Mouse (Mus musculus) heart, adult 2 months (tissue): Measurements from ENCODE around the gene Dhx30. TPM values are rescaled to one million over a fixed set of nuclear protein-coding genes. Genes with fewer than 3 reads are reported as not detected.
A peak's percentile ranks its signal among the peaks of the same experiment; 100 is the strongest.

ENCODE experiments used
- DNase-seq, 2 experiments: peaks; one replicate each; pipeline ENCODE4 v3.0.0; 2021
- H3K27ac ChIP-seq: fragments of 200-600 bp; 2 replicates; pipeline ENCODE4 v1.8.1; 2022
- H3K27me3 ChIP-seq: fragments of 200-500 bp; 2 replicates; pipeline ENCODE4 v1.6.1; 2012; ENCODE audit warnings: mild to moderate bottlenecking, low read length, inconsistent platforms, mixed read lengths; ENCODE audit not compliant: control insufficient read depth, insufficient read depth
- H3K36me3 ChIP-seq: fragments of 200-500 bp; 2 replicates; pipeline ENCODE4 v1.6.1; 2012; ENCODE audit warnings: low read length, inconsistent platforms; ENCODE audit not compliant: control insufficient read depth, insufficient read depth
- H3K4me1 ChIP-seq: fragments of 200-500 bp; 2 replicates; pipeline ENCODE4 v1.6.1; 2011; ENCODE audit warnings: low read length; ENCODE audit not compliant: control insufficient read depth, insufficient read depth
- H3K4me3 ChIP-seq: fragments of 200-600 bp; 2 replicates; pipeline ENCODE4 v1.8.1; 2022
- H3K79me2 ChIP-seq: fragments of 200-500 bp; replicated peaks from 2 replicates; pipeline ENCODE4 v1.6.1; 2012; ENCODE audit warnings: mild to moderate bottlenecking, inconsistent platforms, low read length, moderate library complexity, mixed read lengths; ENCODE audit not compliant: control insufficient read depth, insufficient read depth
- H3K9ac ChIP-seq: fragments of 200-500 bp; 2 replicates; pipeline ENCODE4 v1.6.1; 2012; ENCODE audit warnings: low read depth, mild to moderate bottlenecking, control low read depth, inconsistent platforms, low read length, mixed read lengths
- CTCF ChIP-seq: fragments of 200-600 bp; IDR thresholded peaks from 2 replicates; pipeline ENCODE4 v1.8.1; 2022; ENCODE audit warnings: antibody characterized with exemption, mild to moderate bottlenecking, moderate library complexity
- EP300 ChIP-seq: fragments of 200-500 bp; IDR thresholded peaks from 2 replicates; pipeline ENCODE4 v1.6.1; 2011; ENCODE audit warnings: low read depth, low read length, control low read depth; ENCODE audit not compliant: insufficient read depth
- POLR2A ChIP-seq: fragments of 200-500 bp; IDR thresholded peaks from 2 replicates; pipeline ENCODE4 v1.6.1; 2011; ENCODE audit warnings: mild to moderate bottlenecking, low read depth, low read length, control low read depth; ENCODE audit not compliant: insufficient read depth
- WGBS: fragments of 180-500 bp; shearing (Covaris S2); methylation state at CpG from one replicate; pipeline ENCODE4 v1.1.7; 2018; 5-methylcytosine and 5-hydroxymethylcytosine counted together
- intact Hi-C: fragments of 180-260 bp; cut with DNase I; formaldehyde crosslinking; loops from one replicate; pipeline ENCODE4 v1.15.1; 2025
- polyA plus RNA-seq: library from polyadenylated mRNA; depleted of rRNA; stranded (reverse); fragments of >200 nt; gene quantifications from 2 replicates; pipeline ENCODE4 v1.2.3, GENCODE M21; 2012
- total RNA-seq, 2 experiments: library from RNA; stranded (reverse); gene quantifications; 2 replicates each; pipeline ENCODE4 v1.2.3; 2021

Gene Dhx30
- total and polyA plus RNA-seq, 3 experiments: 56.7 to 68.6 (median 64.8) TPM

DNA sequence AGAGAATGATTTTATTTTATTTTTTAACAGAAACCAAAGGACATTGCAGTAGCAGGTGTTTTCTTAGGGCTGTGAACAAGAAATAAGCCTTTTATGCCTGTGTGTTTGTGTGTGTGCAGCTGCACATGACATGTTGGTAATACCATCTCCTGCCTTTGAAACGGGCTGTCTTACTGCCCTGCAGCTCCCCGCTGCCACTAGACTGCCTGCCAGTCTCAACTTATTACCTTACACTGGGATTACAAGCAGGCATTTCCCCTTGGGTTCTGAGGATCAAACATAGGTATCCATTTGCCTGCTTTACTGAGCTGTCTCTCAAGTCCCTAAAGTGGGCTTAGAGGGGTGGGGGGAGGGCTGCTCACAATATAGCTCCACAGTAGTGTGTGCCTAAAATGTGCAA lies 56.9 kb downstream of the Dhx30 start:
- no peak overlapping the region for H3K4me3 ChIP-seq
- DNase-seq: no peak
- no peak overlapping the region for H3K9ac ChIP-seq
- H3K36me3 ChIP-seq: peaks cover 12% of the 10 kb centered on the region
- H3K4me1 ChIP-seq: peaks cover 3% of the 10 kb centered on the region
- no peaks in the 10 kb centered on the region for H3K79me2 ChIP-seq
- intact Hi-C loops: no loop called here
- TF ChIP-seq EP300: no peak
- no peak for TF ChIP-seq POLR2A
- no peak for TF ChIP-seq CTCF
- WGBS: 90% methylated on average over 2 of the region's 2 CpGs
- no peak overlapping the region for H3K27ac ChIP-seq
- H3K27me3 ChIP-seq: no peaks in the 10 kb centered on the region

DNA sequence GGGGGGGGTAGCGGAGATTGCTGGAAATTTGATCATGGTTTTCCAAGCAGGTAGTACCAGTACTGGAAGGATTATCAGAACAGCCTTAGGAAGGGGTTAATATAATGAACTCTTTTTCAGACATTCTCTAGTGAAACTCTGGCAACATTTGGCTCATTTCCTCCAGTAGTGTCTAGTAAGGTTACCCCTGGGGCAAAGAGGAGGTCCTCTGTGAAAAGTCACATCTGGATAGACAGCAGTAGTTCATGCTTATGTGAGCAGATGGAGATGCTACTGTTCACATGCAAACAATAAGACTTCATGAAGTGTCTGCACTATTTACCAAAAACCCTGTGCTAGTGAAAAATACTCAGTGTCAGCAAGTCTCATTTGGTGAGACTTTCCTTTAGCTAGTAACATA lies 60.4 kb downstream of the Dhx30 start:
- Histone ChIP-seq H3K27ac (no peak overlapping the region), H3K4me3 (no peak overlapping the region)
- intact Hi-C loops: no loop called here

DNA sequence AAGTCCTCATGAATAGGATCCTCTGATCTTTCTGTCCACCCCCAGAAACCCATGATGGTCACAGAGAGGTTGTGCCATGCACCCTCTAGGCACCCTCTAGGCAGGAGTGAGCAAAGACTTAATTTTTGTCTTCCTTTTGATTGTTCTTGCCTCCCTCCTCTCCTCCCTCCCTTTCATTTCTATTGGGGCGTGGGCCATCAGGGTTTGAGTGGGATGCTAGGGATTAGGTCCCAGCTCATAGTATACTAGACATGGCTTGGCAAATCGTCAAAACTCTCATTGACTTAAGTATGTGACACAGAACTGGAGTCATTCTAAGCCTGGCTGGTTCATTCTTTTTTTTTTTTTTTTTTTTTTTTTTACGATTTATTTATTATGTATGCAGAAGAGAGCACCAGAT lies 62.8 kb downstream of the Dhx30 start:
- intact Hi-C loops: no loop called here

More for the DNA sequence above, 60.4 kb downstream of the Dhx30 start:
- H3K79me2 ChIP-seq: no peaks in the 10 kb centered on the region
- peaks cover 12% of the 10 kb centered on the region for H3K4me1 ChIP-seq
- no peak for DNase-seq
- no peak overlapping the region for H3K9ac ChIP-seq
- no peaks in the 10 kb centered on the region for H3K27me3 ChIP-seq
- no peak for TF ChIP-seq CTCF
- TF ChIP-seq POLR2A: no peak
- TF ChIP-seq EP300: no peak
- WGBS: 97% methylated on average over 1 of the region's 1 CpGs
- H3K36me3 ChIP-seq: peaks cover 5% of the 10 kb centered on the region; the same call in 1 of the 2 replicates

DNA sequence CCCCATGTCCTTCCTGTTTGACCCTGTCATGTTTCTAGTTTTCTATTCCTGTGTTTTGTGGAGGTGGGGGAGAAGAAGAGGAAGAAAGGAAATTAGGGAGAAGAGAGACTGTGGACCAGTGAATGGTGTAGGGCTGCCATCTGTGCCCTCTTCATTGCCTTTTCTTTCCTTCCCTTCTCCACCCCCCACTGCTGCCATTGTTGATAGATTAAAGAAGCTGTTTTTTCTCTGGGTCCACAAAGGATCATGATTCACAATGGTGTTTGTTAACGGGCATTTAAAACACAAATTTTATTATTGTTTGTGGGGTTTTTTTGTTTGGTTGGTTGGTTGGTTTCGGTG lies 63.6 kb downstream of the Dhx30 start:
- Histone ChIP-seq H3K36me3 (peaks cover 5% of the 10 kb centered on the region; the same call in 1 of the 2 replicates), H3K4me1 (peaks cover 13% of the 10 kb centered on the region), H3K27ac (peak overlapping the region; percentile 61; the same call in 1 of the 2 replicates), H3K27me3 (no peaks in the 10 kb centered on the region), H3K4me3 (no peak overlapping the region), H3K9ac (no peak overlapping the region), H3K79me2 (no peaks in the 10 kb centered on the region)
- intact Hi-C loops: no loop called here
- TF ChIP-seq POLR2A (no peak), CTCF (no peak), EP300 (no peak)
- no peak for DNase-seq
- 90% methylated on average over 2 of the region's 2 CpGs for WGBS

More for the DNA sequence above, 62.8 kb downstream of the Dhx30 start:
- TF ChIP-seq CTCF: no peak
- TF ChIP-seq EP300: no peak
- no peak for TF ChIP-seq POLR2A
- H3K9ac ChIP-seq: no peak overlapping the region
- DNase-seq: no peak
- H3K4me1 ChIP-seq: peaks cover 14% of the 10 kb centered on the region
- H3K27ac ChIP-seq: no peak overlapping the region
- H3K27me3 ChIP-seq: no peaks in the 10 kb centered on the region
- WGBS: 74% methylated on average over 3 of the region's 3 CpGs
- no peaks in the 10 kb centered on the region for H3K79me2 ChIP-seq
- H3K4me3 ChIP-seq: no peak overlapping the region
- peaks cover 5% of the 10 kb centered on the region; the same call in 1 of the 2 replicates for H3K36me3 ChIP-seq

DNA sequence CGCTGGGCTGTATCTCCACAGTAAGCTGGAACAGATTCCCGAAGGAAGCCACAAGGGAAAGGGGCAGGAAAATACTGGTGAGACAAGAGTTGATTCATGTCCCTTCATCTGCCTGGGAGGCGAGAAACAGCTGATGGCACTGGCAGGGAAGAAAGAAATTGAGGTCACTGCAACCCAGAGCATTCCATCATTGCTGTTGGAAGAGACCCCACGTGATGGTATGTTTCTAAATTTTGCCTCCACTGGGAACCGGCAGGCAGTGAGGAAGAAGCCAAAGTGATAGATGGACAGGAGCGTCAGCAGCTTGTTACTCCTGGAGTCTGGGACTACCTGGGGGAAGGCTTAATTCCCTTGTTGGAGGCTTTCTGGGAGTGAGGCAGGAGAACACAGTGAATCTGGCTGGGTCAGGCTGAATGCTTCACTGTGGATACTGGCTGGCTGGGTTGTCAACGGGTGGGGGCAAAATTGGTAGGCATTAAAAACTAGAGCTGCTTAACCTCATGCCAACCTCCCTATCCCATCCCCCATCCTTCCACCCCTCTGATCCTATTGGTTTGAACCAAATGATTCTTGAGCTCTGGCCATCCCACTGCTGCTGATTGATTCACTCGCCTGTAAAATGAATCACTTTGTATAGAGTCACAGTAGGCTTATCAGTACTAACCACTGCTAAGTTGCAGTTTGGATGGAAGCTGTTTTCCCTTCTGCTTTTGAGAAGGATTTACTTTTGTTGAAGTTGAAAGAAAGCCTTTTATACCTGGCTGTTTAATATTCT lies 64.1 kb downstream of the Dhx30 start:
- Histone ChIP-seq H3K4me1 (peaks cover 11% of the 10 kb centered on the region), H3K27ac (peak overlapping the region; percentile 64), H3K4me3 (no peak overlapping the region), H3K79me2 (no peaks in the 10 kb centered on the region), H3K27me3 (no peaks in the 10 kb centered on the region), H3K9ac (no peak overlapping the region), H3K36me3 (no peaks in the 10 kb centered on the region; the same call in 1 of the 2 replicates)
- peak in 1 of 2 experiments; percentile 57 for DNase-seq
- no peak for TF ChIP-seq CTCF
- TF ChIP-seq EP300: 0 out of 2 replicates have a peak, but pooled peaks have one; percentile 51
- 37% methylated on average over 8 of the region's 8 CpGs for WGBS
- intact Hi-C loops: loop anchor here (2.0 kb wide), 1 partner anchor 17 kb away; no protein-coding TSS in a partner anchor

DNA sequence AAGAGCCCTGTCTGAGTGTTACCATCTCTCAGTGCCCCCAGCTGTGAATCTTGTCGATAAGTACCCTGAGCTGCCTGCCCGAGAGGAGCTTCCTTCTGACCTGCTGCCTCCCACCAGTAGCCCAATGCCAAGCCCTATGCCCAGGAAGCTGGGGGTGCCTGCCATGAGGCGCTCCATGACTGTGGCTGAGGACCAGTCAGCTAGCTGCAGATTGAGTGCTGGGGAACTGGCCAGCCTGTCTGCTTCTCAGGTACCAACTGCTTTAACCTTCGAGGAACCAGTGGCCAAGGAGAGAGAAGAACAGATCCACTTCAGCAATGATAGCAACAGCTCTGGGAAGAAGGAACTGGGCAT lies 64.7 kb downstream of the Dhx30 start:
- TF ChIP-seq CTCF (no peak), EP300 (no peak), POLR2A (no peak)
- intact Hi-C loops: loop anchor here (2.0 kb wide), 1 partner anchor 18 kb away; no protein-coding TSS in a partner anchor
- WGBS: 49% methylated on average over 4 of the region's 4 CpGs
- peaks cover 1% of the 10 kb centered on the region; the same call in 1 of the 2 replicates for H3K36me3 ChIP-seq
- H3K27me3 ChIP-seq: no peaks in the 10 kb centered on the region
- no peak overlapping the region for H3K9ac ChIP-seq
- H3K4me1 ChIP-seq: peaks cover 11% of the 10 kb centered on the region
- no peaks in the 10 kb centered on the region for H3K79me2 ChIP-seq
- peak overlapping the region; percentile 64 for H3K27ac ChIP-seq
- H3K4me3 ChIP-seq: no peak overlapping the region
- DNase-seq: peak; percentile 20 to 27
